8 mouse cellular contexts compared by ENCODE assay signal in the genomic region with DNA sequence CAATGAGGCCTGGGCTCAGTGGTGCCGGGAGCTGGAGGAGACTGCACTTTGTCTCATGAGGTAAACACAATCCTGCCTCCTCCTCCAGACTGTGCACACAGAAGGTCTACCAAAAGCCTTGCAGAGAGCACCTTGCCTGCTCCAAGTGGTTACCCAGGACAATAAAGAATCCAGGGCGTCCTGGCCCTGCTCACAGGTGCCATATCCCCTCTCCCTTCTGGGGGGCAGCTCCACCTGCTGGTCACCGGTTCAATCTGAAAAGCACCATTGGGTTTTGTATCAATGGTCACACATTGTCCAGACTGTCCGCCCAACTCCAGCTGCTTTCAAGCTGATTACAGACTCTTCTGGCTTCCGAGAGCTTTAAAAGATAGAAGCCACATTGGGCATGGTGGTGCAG. TPM values are rescaled to one million over a fixed set of nuclear protein-coding genes. Genes with fewer than 3 reads are reported as not detected.
A peak's percentile ranks its signal among the peaks of the same experiment; 100 is the strongest.
DNase-seq lines count a peak whose midpoint lies in the region; ATAC-seq and TF ChIP-seq lines count a peak whose summit lies in the region.
"Had no signal": no experiment of that assay in that cellular context is flagged by ENCODE, and none has a peak within 500 bp of the region (broad histone marks: within the 10 kb centered on the region; RNA-seq: fewer than 3 reads in every experiment).

No protein-coding gene starts in this region.

- DNase-seq in layer of hippocampus, adult 2 months (ENCODE audit: low spot score in 2 of 2), result no peak
- DNase-seq in layer of hippocampus, adult 9-11 months, result no peak
- peak; percentile 39 for DNase-seq in NIH3T3 (ENCODE audit: low read depth)
- peak; percentile 21 for DNase-seq in lung, postnatal 25 days (ENCODE audit: low spot score)
- no peak for DNase-seq in adipocyte (ENCODE audit: low spot score)
- DNase-seq in frontal cortex, postnatal 10 days (ENCODE audit: low spot score in 2 of 2), result no peak

- TF ChIP-seq CTCF in layer of hippocampus, adult 2 months (conservative IDR thresholded peaks at IDR 0.05), result peak; percentile 60

- no peak overlapping the region for H3K4me3 ChIP-seq in layer of hippocampus, adult 2 months
- H3K4me3 ChIP-seq: heart, embryonic 13.5 days had no signal

- H3K27ac ChIP-seq in layer of hippocampus, adult 2 months, result no peak overlapping the region
- H3K27ac ChIP-seq: heart, embryonic 13.5 days had no signal

- peak; percentile 48 for ATAC-seq in granulocyte monocyte progenitor cell, adult 5-6 weeks (replicated peaks; ENCODE audit: poor library complexity, severe bottlenecking)

RNA-seq across cellular contexts. Expression of a gene that starts 32.0 kb away (rescaled TPM):
- total RNA-seq in layer of hippocampus, adult 2 months (2021), result 10 to 100 TPM; 88.5 to 89.2 TPM
- total RNA-seq in granulocyte monocyte progenitor cell, adult 5-6 weeks (2014; fragmentation: Nextera tagmentation), result 87.6 and 115 TPM in 2 replicates
- 110 and 119 TPM in 2 replicates for total RNA-seq in granulocyte monocyte progenitor cell, adult 5-6 weeks (2017)

RNA-seq across cellular contexts. Expression of a gene that starts 42.9 kb away (rescaled TPM):
- 1 to 10 TPM; 2.3 to 2.6 TPM for total RNA-seq in layer of hippocampus, adult 2 months (2021)
- 1.5 and 1.6 TPM in 2 replicates for total RNA-seq in granulocyte monocyte progenitor cell, adult 5-6 weeks (2014; fragmentation: Nextera tagmentation)
- 0.47 and 1.4 TPM in 2 replicates for total RNA-seq in granulocyte monocyte progenitor cell, adult 5-6 weeks (2017)

Comparison
In these comparisons a context has a peak if more than half of its experiments do, and no peak if none do; other contexts are left out.
1. DNase-seq: peak in NIH3T3 (single experiment) and lung, postnatal 25 days (single experiment); none in layer of hippocampus, adult 2 months (0 of 2), layer of hippocampus, adult 9-11 months (single experiment), adipocyte (single experiment) and frontal cortex, postnatal 10 days (0 of 2).